Mouse (Mus musculus) heart, adult 2 months (tissue): ENCODE measurements around the gene Polr2f.

Experiments used
- CTCF ChIP-seq: fragments of 200-600 bp; IDR thresholded peaks from 2 replicates; pipeline ENCODE4 v1.8.1; 2022; ENCODE audit warnings: antibody characterized with exemption, mild to moderate bottlenecking, moderate library complexity
- EP300 ChIP-seq: fragments of 200-500 bp; IDR thresholded peaks from 2 replicates; pipeline ENCODE4 v1.6.1; 2011; ENCODE audit warnings: low read depth, low read length, control low read depth; ENCODE audit not compliant: insufficient read depth
- POLR2A ChIP-seq: fragments of 200-500 bp; IDR thresholded peaks from 2 replicates; pipeline ENCODE4 v1.6.1; 2011; ENCODE audit warnings: mild to moderate bottlenecking, low read depth, low read length, control low read depth; ENCODE audit not compliant: insufficient read depth

DNA sequence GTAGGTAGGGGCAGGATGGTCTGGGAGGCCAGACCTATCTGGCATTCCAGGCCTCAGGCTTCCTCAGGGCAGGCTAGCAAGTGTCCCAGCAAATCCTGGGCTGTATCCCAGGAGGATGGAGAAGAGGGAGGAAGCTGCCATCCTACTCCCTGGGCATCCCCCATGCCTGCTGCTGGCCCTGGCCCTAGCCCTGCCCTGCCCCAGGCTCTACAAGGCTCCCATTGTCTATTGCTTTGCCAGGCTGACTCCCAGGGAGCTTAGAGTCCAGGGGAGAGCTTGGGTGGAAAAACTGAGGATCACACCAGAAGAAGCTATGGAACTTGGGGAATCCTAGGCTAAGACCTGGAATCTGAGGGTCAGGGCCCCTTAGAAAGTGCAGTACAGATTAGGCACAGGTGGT is 39.3 kb upstream of the Polr2f start:
- TF ChIP-seq CTCF (no peak), POLR2A (no peak), EP300 (no peak)
